Mouse (Mus musculus) lung, embryonic 14.5 days (tissue): Measurements from ENCODE around the gene 4930519P11Rik. TPM values are rescaled to one million over a fixed set of nuclear protein-coding genes. Genes with fewer than 3 reads are reported as not detected.
A peak's percentile ranks its signal among the peaks of the same experiment; 100 is the strongest.

Experiments
- ATAC-seq: fragments of 200-750 bp; cut with Nextera tagmentation; 2 replicates; pipeline ENCODE4 v1.8.0; 2017; ENCODE audit warnings: mild to moderate bottlenecking, moderate TSS enrichment, moderate library complexity; ENCODE audit not compliant: insufficient read depth
- DNase-seq: peaks from one replicate; pipeline ENCODE4 v3.0.0-alpha.2; 2015
- H3K27ac ChIP-seq: fragments of 300-500 bp; sonication (generic); 2 replicates; pipeline ENCODE4 v1.5.1; 2014; ENCODE audit warnings: low read depth, mild to moderate bottlenecking, moderate library complexity
- H3K27me3 ChIP-seq: fragments of 300-500 bp; sonication (generic); 2 replicates; pipeline ENCODE4 v1.6.1; 2014; ENCODE audit warnings: low read length, control low read depth; ENCODE audit not compliant: insufficient read depth
- H3K36me3 ChIP-seq: fragments of 300-500 bp; sonication (generic); 2 replicates; pipeline ENCODE4 v1.6.1; 2014; ENCODE audit warnings: control low read depth; ENCODE audit not compliant: insufficient read depth
- H3K4me1 ChIP-seq: fragments of 300-500 bp; sonication (generic); 2 replicates; pipeline ENCODE4 v1.6.1; 2014; ENCODE audit warnings: antibody characterized with exemption, control low read depth; ENCODE audit not compliant: insufficient read depth
- H3K4me2 ChIP-seq: fragments of 300-500 bp; sonication (generic); 2 replicates; pipeline ENCODE4 v1.6.1; 2014; ENCODE audit warnings: mild to moderate bottlenecking
- H3K4me3 ChIP-seq: fragments of 300-500 bp; sonication (generic); 2 replicates; pipeline ENCODE4 v1.5.1; 2014; ENCODE audit warnings: low read depth, low read length
- H3K9ac ChIP-seq: fragments of 300-500 bp; sonication (generic); 2 replicates; pipeline ENCODE4 v1.6.1; 2014
- H3K9me3 ChIP-seq: fragments of 300-500 bp; sonication (generic); 2 replicates; pipeline ENCODE4 v1.6.1; 2016; ENCODE audit warnings: low read depth, low read length, control low read depth
- CTCF ChIP-seq: IDR thresholded peaks from 2 replicates; pipeline ENCODE4 v1.5.1; 2016; ENCODE audit warnings: antibody characterized with exemption, low read depth
- WGBS: fragments of 180-500 bp; shearing (Covaris S2); extraction: QIAGEN DNeasy Blood & Tissue Kit; methylation state at CpG from one replicate; pipeline ENCODE4 v1.1.7; 2014; 5-methylcytosine and 5-hydroxymethylcytosine counted together
- polyA plus RNA-seq: library from polyadenylated mRNA; unstranded; fragments of >200 nt; fragmentation: Nextera tagmentation; extraction: Ambion mirVana; gene quantifications from 2 replicates; pipeline ENCODE4 v1.2.1, GENCODE M21; 2014

Gene 4930519P11Rik
- polyA plus RNA-seq, 1 experiment from 2014 or later, result 0.83 TPM

DNA sequence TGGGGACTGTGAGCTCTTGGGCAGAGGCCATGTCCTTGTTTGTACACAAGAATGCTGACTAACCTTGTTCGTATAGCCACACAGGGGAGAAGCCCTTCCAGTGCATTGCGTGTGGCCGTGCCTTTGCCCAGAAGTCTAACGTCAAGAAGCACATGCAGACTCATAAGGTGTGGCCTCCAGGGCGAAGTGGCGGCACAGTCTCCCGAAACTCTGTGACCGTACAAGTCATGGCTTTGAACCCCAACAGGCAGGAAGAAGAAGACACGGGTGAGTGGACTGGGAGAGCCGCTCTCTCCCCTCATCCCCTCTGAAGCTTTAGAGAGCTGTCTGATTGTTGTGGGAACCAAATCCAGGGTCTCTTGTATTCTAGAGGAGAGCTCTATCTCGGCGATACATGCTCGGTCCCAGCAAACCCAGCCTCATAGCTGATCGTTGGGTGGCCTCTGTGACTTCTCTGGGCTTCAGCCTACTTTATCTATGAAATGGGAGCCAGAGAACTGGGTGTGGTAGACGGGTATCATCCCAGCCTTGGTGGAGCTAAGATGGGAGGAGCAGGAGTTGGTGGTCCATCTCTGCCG is 19.1 kb upstream of the 4930519P11Rik start:
- DNase-seq, result no peak
- Histone ChIP-seq H3K4me2 (peak overlapping the region; percentile 7; the same call in 1 of the 2 replicates), H3K4me3 (peak overlapping the region; percentile 16; the same call in 1 of the 2 replicates), H3K27ac (peak overlapping the region; percentile 33; the same call in 1 of the 2 replicates), H3K9ac (0 out of 2 replicates have a peak overlapping the region, but pooled peaks have one; percentile 13), H3K9me3 (no peaks in the 10 kb centered on the region), H3K36me3 (peaks cover 25% of the 10 kb centered on the region; the same call in 1 of the 2 replicates), H3K27me3 (no peaks in the 10 kb centered on the region), H3K4me1 (no peaks in the 10 kb centered on the region)
- 85% methylated on average over 16 of the region's 16 CpGs for WGBS
- ATAC-seq, result no peak; the same call in 1 of the 2 replicates
- TF ChIP-seq CTCF, result no peak

DNA sequence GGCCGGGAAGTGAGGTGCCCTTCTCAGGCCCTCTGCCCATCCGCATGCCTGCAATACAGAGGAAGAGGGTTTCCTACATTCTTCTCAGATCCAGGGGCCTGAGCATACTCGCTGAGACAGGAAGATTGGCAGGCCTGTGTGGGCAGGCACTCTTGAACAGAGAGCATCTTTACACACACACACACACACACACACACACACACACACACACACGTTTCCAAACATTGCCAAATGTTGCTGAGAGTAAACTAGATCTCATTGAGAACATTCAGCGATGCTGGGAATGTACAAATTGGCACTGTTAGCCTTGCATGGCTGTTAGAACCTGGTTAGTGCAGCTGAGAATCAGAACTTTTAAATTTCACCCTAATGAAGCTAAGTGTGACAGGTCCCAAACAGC is 17.3 kb upstream of the 4930519P11Rik start:
- WGBS, result 79% methylated on average over 5 of the region's 5 CpGs
- Histone ChIP-seq H3K27ac (no peak overlapping the region), H3K4me2 (no peak overlapping the region), H3K9ac (no peak overlapping the region), H3K4me3 (no peak overlapping the region), H3K36me3 (peaks cover 25% of the 10 kb centered on the region; the same call in 1 of the 2 replicates), H3K4me1 (no peaks in the 10 kb centered on the region), H3K27me3 (no peaks in the 10 kb centered on the region), H3K9me3 (no peaks in the 10 kb centered on the region)
- no peak for TF ChIP-seq CTCF
- no peak for DNase-seq
- ATAC-seq, result no peak

DNA sequence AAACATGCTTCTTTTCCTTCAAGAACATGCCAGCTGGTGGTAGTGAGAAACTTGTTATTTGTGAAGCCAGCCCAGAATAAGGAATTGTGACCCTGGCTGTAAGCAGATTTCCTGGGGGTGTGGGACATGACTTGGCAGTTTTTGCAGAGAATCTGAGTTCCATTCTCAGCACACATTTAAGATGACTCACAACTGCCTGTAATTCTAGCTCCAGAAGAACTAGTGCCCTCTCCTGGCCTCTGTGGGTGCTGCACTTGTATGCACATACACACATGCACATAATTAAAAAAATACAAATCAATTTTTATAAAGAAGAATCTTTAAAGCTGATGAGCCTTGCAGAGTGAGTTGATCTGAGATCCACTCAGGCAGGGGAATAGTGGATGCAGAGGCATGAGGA is 10.9 kb upstream of the 4930519P11Rik start:
- H3K4me3 ChIP-seq, result no peak overlapping the region
- no peak for ATAC-seq

DNA sequence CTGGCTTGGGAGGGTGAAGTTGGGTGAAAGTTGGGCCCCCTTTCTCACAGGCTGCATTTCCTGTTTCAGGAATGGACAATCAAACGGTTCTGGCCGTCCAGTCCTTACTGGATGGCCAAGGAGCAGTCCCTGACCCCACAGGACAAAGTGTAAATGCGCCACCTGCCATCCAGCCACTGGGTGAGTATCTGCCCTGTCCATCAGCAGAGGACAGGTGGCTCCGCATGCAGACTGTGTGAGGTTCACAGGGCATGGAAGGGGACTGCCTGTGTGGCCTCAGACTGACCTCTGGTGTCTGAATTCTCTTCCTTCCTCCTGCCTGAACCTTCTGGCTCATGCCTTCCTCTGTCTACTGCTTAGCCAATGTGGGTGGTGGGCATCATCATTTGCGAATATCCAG is 8.4 kb upstream of the 4930519P11Rik start:
- no peak for TF ChIP-seq CTCF
- no peak overlapping the region for H3K4me2 ChIP-seq
- no peak overlapping the region for H3K4me3 ChIP-seq
- no peak overlapping the region for H3K27ac ChIP-seq
- DNase-seq, result no peak
- 65% methylated on average over 5 of the region's 5 CpGs for WGBS
- ATAC-seq, result no peak
- H3K9me3 ChIP-seq, result no peaks in the 10 kb centered on the region
- no peaks in the 10 kb centered on the region for H3K4me1 ChIP-seq
- H3K27me3 ChIP-seq, result no peaks in the 10 kb centered on the region
- H3K9ac ChIP-seq, result no peak overlapping the region
- peaks cover 11% of the 10 kb centered on the region; the same call in 1 of the 2 replicates for H3K36me3 ChIP-seq

More for the DNA sequence above, 10.9 kb upstream of the 4930519P11Rik start:
- H3K27ac ChIP-seq, result no peak overlapping the region
- TF ChIP-seq CTCF, result no peak
- H3K36me3 ChIP-seq, result peaks cover 16% of the 10 kb centered on the region; the same call in 1 of the 2 replicates
- no peaks in the 10 kb centered on the region for H3K27me3 ChIP-seq
- no peaks in the 10 kb centered on the region for H3K9me3 ChIP-seq
- no peaks in the 10 kb centered on the region for H3K4me1 ChIP-seq
- no peak overlapping the region for H3K9ac ChIP-seq
- H3K4me2 ChIP-seq, result no peak overlapping the region
- DNase-seq, result no peak

DNA sequence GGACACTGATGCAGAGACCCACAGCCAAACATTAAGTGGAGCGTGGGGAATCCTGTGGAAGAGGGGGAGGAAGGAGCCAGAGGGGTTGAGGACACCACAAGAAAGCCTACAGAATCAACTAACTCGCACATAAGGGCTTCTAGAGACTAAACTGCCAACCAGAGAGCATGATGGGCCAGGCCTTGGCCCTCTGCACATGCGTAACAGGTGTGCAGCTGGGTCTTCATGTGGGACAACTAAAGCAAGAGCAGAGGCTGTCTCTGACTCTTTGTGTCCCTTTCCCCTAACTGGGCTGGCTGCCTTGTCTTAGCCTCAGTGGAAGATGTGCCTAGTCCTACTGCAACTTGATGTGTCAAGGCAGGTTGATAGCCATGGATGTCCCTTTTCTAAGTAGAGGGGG is 3.8 kb upstream of the 4930519P11Rik start:
- no peak for DNase-seq
- H3K27me3 ChIP-seq, result no peaks in the 10 kb centered on the region
- no peak overlapping the region for H3K4me3 ChIP-seq
- TF ChIP-seq CTCF, result no peak
- 84% methylated on average over 3 of the region's 3 CpGs for WGBS
- no peak overlapping the region for H3K9ac ChIP-seq
- H3K36me3 ChIP-seq, result no peaks in the 10 kb centered on the region
- H3K4me2 ChIP-seq, result no peak overlapping the region
- no peaks in the 10 kb centered on the region for H3K9me3 ChIP-seq
- no peak for ATAC-seq
- H3K4me1 ChIP-seq, result peaks cover 5% of the 10 kb centered on the region; the same call in 1 of the 2 replicates
- no peak overlapping the region for H3K27ac ChIP-seq

DNA sequence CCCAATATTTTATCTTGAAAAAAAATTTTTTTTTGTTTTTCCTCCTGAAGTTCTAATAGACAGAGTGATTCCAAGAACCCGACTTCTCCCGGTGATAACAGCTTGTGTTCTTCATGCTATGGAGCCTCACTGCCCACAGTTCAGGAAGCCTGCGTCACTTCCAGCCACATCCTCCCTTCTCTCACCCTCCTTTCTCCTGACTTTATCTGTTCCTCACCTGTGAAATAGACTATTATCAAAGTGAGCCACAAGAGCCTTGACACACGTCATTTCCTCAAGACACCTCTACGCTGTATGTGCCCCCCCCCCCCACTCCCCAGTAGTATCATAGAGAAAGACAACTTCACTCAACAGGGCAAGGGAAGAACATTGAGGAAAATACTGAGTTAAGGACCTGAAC is 2.4 kb upstream of the 4930519P11Rik start:
- Histone ChIP-seq H3K4me1 (peaks cover 5% of the 10 kb centered on the region; the same call in 1 of the 2 replicates), H3K27me3 (no peaks in the 10 kb centered on the region), H3K9ac (no peak overlapping the region), H3K4me3 (no peak overlapping the region), H3K4me2 (no peak overlapping the region), H3K27ac (no peak overlapping the region), H3K36me3 (no peaks in the 10 kb centered on the region), H3K9me3 (no peaks in the 10 kb centered on the region)
- 83% methylated on average over 5 of the region's 5 CpGs for WGBS
- ATAC-seq, result no peak
- no peak for TF ChIP-seq CTCF
- no peak for DNase-seq

DNA sequence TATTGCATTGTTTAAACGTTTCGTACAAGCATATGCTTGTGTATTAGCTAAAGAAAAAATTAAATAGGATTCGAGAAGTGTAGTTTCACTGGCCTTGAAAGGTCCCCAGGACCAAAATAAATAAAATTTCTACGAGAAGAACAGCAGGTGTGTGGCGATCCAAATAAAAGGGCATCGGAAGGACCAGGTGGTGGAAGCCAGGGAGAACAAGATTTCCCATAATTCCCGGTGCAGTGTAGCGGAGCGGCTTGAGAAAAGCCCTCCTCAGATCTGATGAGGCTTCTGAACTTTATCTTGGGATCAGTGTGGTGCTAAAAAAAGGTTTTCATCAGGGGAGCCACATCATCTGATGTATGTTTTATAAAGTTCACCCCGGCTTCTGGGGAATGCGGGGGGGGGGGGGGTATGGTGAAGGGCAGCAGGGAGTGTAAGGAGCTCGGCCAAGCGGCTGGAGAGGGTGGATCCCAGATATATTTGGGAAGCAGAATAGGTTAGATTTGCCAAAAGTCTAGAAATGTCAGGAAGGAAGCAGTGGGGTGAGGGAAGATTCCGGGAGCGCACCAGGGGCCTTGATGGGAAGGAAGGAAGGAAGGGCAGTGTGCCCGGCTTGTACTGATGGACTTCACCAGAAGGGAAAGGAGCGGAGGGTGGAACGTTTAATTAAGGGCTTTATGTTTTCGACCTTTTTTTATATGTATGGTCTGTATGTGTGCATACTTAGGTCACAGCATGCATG is 1.8 kb upstream of the 4930519P11Rik start:
- TF ChIP-seq CTCF, result no peak
- no peak for ATAC-seq
- Histone ChIP-seq H3K9ac (no peak overlapping the region), H3K4me3 (no peak overlapping the region), H3K4me1 (peaks cover 5% of the 10 kb centered on the region; the same call in 1 of the 2 replicates), H3K36me3 (no peaks in the 10 kb centered on the region), H3K4me2 (peak overlapping the region; percentile 8; the same call in 1 of the 2 replicates), H3K27me3 (no peaks in the 10 kb centered on the region), H3K9me3 (no peaks in the 10 kb centered on the region), H3K27ac (peak overlapping the region; percentile 13; the same call in 1 of the 2 replicates)
- DNase-seq, result no peak
- 64% methylated on average over 19 of the region's 19 CpGs for whole genome bisulfite sequencing
